ENCODE assay signal across 25 mouse cellular contexts in genomic region chr14:77238811-77239210, GRCm38 (mm10).
DNase-seq lines count a peak whose midpoint lies in the region; ATAC-seq lines count a peak whose summit lies in the region.
"Had no signal": no experiment of that assay in that cellular context is flagged by ENCODE, and none has a peak within 500 bp of the region (broad histone marks: within the 10 kb centered on the region; RNA-seq: fewer than 3 reads in every experiment).

No protein-coding gene starts in this region.

- no peaks in the 10 kb centered on the region for H3K9me3 ChIP-seq in embryonic facial prominence, embryonic 15.5 days (replicated peaks)
- no peaks in the 10 kb centered on the region for H3K9me3 ChIP-seq in embryonic facial prominence, embryonic 10.5 days
- no peaks in the 10 kb centered on the region for H3K9me3 ChIP-seq in forebrain, embryonic 15.5 days
- no peaks in the 10 kb centered on the region for H3K9me3 ChIP-seq in forebrain, embryonic 11.5 days (ENCODE audit: control insufficient read depth, low read length)
- H3K9me3 ChIP-seq in hindbrain, embryonic 12.5 days (replicated peaks): no peaks in the 10 kb centered on the region
- H3K9me3 ChIP-seq in hindbrain, embryonic 10.5 days: 0 out of 2 replicates have a peak, but pooled peaks cover under 1% of the 10 kb centered on the region
- H3K9me3 ChIP-seq: embryonic facial prominence, embryonic 13.5 days; heart, embryonic 12.5 days; heart, embryonic 15.5 days; hindbrain, embryonic 13.5 days had no signal

- no peaks in the 10 kb centered on the region for H3K36me3 ChIP-seq in embryonic facial prominence, embryonic 15.5 days
- no peaks in the 10 kb centered on the region for H3K36me3 ChIP-seq in embryonic facial prominence, embryonic 10.5 days (replicated peaks)
- H3K36me3 ChIP-seq in forebrain, embryonic 15.5 days: no peaks in the 10 kb centered on the region
- no peaks in the 10 kb centered on the region for H3K36me3 ChIP-seq in forebrain, embryonic 11.5 days (ENCODE audit: control insufficient read depth, insufficient read depth, low read length)
- no peaks in the 10 kb centered on the region for H3K36me3 ChIP-seq in hindbrain, embryonic 12.5 days
- H3K36me3 ChIP-seq in hindbrain, embryonic 10.5 days: no peaks in the 10 kb centered on the region
- H3K36me3 ChIP-seq: embryonic facial prominence, embryonic 13.5 days; heart, embryonic 12.5 days; heart, embryonic 15.5 days; hindbrain, embryonic 13.5 days had no signal

- H3K9ac ChIP-seq in embryonic facial prominence, embryonic 15.5 days: no peak overlapping the region
- H3K9ac ChIP-seq in forebrain, embryonic 15.5 days (replicated peaks): no peak overlapping the region
- no peak overlapping the region for H3K9ac ChIP-seq in forebrain, embryonic 11.5 days (ENCODE audit: low read length)
- H3K9ac ChIP-seq in hindbrain, embryonic 12.5 days: no peak overlapping the region
- H3K9ac ChIP-seq: embryonic facial prominence, embryonic 13.5 days; heart, embryonic 12.5 days; heart, embryonic 15.5 days; hindbrain, embryonic 13.5 days had no signal

- H3K27me3 ChIP-seq in embryonic facial prominence, embryonic 15.5 days: no peaks in the 10 kb centered on the region
- H3K27me3 ChIP-seq in embryonic facial prominence, embryonic 10.5 days (replicated peaks; ENCODE audit: low read depth, poor library complexity, severe bottlenecking): no peaks in the 10 kb centered on the region
- H3K27me3 ChIP-seq in forebrain, embryonic 15.5 days: no peaks in the 10 kb centered on the region
- no peaks in the 10 kb centered on the region for H3K27me3 ChIP-seq in forebrain, embryonic 11.5 days (ENCODE audit: control insufficient read depth, insufficient read depth, low read length)
- H3K27me3 ChIP-seq in hindbrain, embryonic 12.5 days: no peaks in the 10 kb centered on the region
- H3K27me3 ChIP-seq in hindbrain, embryonic 10.5 days (ENCODE audit: insufficient read depth, poor library complexity, severe bottlenecking): no peaks in the 10 kb centered on the region
- H3K27me3 ChIP-seq: embryonic facial prominence, embryonic 13.5 days; heart, embryonic 12.5 days; heart, embryonic 15.5 days; hindbrain, embryonic 13.5 days had no signal

- DNase-seq in embryonic facial prominence, embryonic 10.5 days (ENCODE audit: low spot score): no peak
- DNase-seq in forebrain, embryonic 11.5 days (ENCODE audit: low spot score): no peak
- no peak for DNase-seq in hindbrain, embryonic 10.5 days (ENCODE audit: low spot score)
- DNase-seq: adrenal gland, adult 8-10 months; adrenal gland, postnatal 25 days; cerebellum, adult 18-20 months; cerebellum, adult 9-10 months; cerebellum, postnatal 14 days; gastrocnemius, postnatal 25 days; heart, adult 18-20 months; heart, postnatal 10 days; heart, postnatal 36 days; kidney, adult 18-20 months; kidney, adult 9 months had no signal

- H3K4me3 ChIP-seq in embryonic facial prominence, embryonic 15.5 days (replicated peaks): no peak overlapping the region
- H3K4me3 ChIP-seq in embryonic facial prominence, embryonic 10.5 days: no peak overlapping the region
- H3K4me3 ChIP-seq in forebrain, embryonic 15.5 days: no peak overlapping the region
- H3K4me3 ChIP-seq in forebrain, embryonic 11.5 days (ENCODE audit: low read depth, low read length): no peak overlapping the region
- H3K4me3 ChIP-seq in hindbrain, embryonic 12.5 days: no peak overlapping the region
- no peak overlapping the region for H3K4me3 ChIP-seq in hindbrain, embryonic 10.5 days
- H3K4me3 ChIP-seq: embryonic facial prominence, embryonic 13.5 days; heart, embryonic 12.5 days; heart, embryonic 15.5 days; hindbrain, embryonic 13.5 days had no signal

- H3K4me2 ChIP-seq in embryonic facial prominence, embryonic 15.5 days (replicated peaks): no peak overlapping the region
- no peak overlapping the region for H3K4me2 ChIP-seq in forebrain, embryonic 15.5 days (replicated peaks)
- no peak overlapping the region for H3K4me2 ChIP-seq in forebrain, embryonic 11.5 days (ENCODE audit: low read depth, low read length, severe bottlenecking)
- no peak overlapping the region for H3K4me2 ChIP-seq in hindbrain, embryonic 12.5 days (replicated peaks)
- H3K4me2 ChIP-seq: embryonic facial prominence, embryonic 13.5 days; heart, embryonic 12.5 days; heart, embryonic 15.5 days; hindbrain, embryonic 13.5 days had no signal

- 0 out of 2 replicates have a peak overlapping the region, but pooled peaks have one; percentile 34 for H3K27ac ChIP-seq in embryonic facial prominence, embryonic 15.5 days (replicated peaks)
- H3K27ac ChIP-seq in embryonic facial prominence, embryonic 10.5 days (replicated peaks): no peak overlapping the region
- H3K27ac ChIP-seq in forebrain, embryonic 15.5 days (replicated peaks): 0 out of 2 replicates have a peak overlapping the region, but pooled peaks have one; percentile 70
- no peak overlapping the region for H3K27ac ChIP-seq in forebrain, embryonic 11.5 days (ENCODE audit: low read depth, low read length)
- H3K27ac ChIP-seq in hindbrain, embryonic 12.5 days: no peak overlapping the region
- H3K27ac ChIP-seq in hindbrain, embryonic 10.5 days: no peak overlapping the region
- H3K27ac ChIP-seq: embryonic facial prominence, embryonic 13.5 days; heart, embryonic 15.5 days; hindbrain, embryonic 13.5 days; hindbrain, postnatal 0 days had no signal

- no peak for ATAC-seq in embryonic facial prominence, embryonic 15.5 days (ENCODE audit: insufficient number of reproducible peaks, low FRiP score, low TSS enrichment, low read depth)
- ATAC-seq in forebrain, embryonic 15.5 days (replicated peaks): peak; percentile 81
- ATAC-seq in forebrain, embryonic 11.5 days (replicated peaks; ENCODE audit: low FRiP score): no peak
- ATAC-seq in hindbrain, embryonic 12.5 days (ENCODE audit: low FRiP score): peak; percentile 67; the same call in 1 of the 2 replicates
- ATAC-seq: activated CD4-positive, CD25-positive, alpha-beta regulatory T cell, adult 4 months; hindbrain, postnatal 0 days; inflammation-experienced regulatory T-cells, adult 6 months; intestine, embryonic 16.5 days had no signal

- 44% methylated on average over 2 of the region's 2 CpGs for WGBS in embryonic facial prominence, embryonic 15.5 days
- 64% methylated on average over 2 of the region's 2 CpGs for WGBS in embryonic facial prominence, embryonic 10.5 days
- WGBS in forebrain, embryonic 15.5 days: 53% methylated on average over 2 of the region's 2 CpGs
- WGBS in forebrain, embryonic 11.5 days: 79% methylated on average over 2 of the region's 2 CpGs
- 52% methylated on average over 2 of the region's 2 CpGs for WGBS in hindbrain, embryonic 12.5 days
- 73% methylated on average over 2 of the region's 2 CpGs for WGBS in hindbrain, embryonic 10.5 days

- peaks cover 3% of the 10 kb centered on the region; the same call in 1 of the 2 replicates for H3K4me1 ChIP-seq in embryonic facial prominence, embryonic 15.5 days
- peaks cover 11% of the 10 kb centered on the region; the same call in 1 of the 2 replicates for H3K4me1 ChIP-seq in embryonic facial prominence, embryonic 10.5 days
- peaks cover 9% of the 10 kb centered on the region for H3K4me1 ChIP-seq in forebrain, embryonic 15.5 days
- H3K4me1 ChIP-seq in forebrain, embryonic 11.5 days (replicated peaks; ENCODE audit: control insufficient read depth, insufficient read depth, low read length): no peaks in the 10 kb centered on the region
- H3K4me1 ChIP-seq in hindbrain, embryonic 12.5 days: peaks cover 9% of the 10 kb centered on the region
- 0 out of 2 replicates have a peak, but pooled peaks cover 3% of the 10 kb centered on the region for H3K4me1 ChIP-seq in hindbrain, embryonic 10.5 days (replicated peaks)
- H3K4me1 ChIP-seq: embryonic facial prominence, embryonic 13.5 days; heart, embryonic 12.5 days; heart, embryonic 15.5 days had no signal

Comparison
In these comparisons a context has a peak if more than half of its experiments do, and no peak if none do; other contexts are left out.
1. ATAC-seq: peak in forebrain, embryonic 15.5 days (single experiment) and hindbrain, embryonic 12.5 days (single experiment); none in embryonic facial prominence, embryonic 15.5 days (single experiment) and forebrain, embryonic 11.5 days (single experiment).
2. H3K27ac ChIP-seq: peak in embryonic facial prominence, embryonic 15.5 days (single experiment) and forebrain, embryonic 15.5 days (single experiment); none in embryonic facial prominence, embryonic 10.5 days (single experiment), forebrain, embryonic 11.5 days (single experiment), hindbrain, embryonic 12.5 days (single experiment) and hindbrain, embryonic 10.5 days (single experiment).